Mouse (Mus musculus): ENCODE results near the gene Acap1.

- TF ChIP-seq CTCF (IDR thresholded peaks at IDR 0.05; ENCODE audit: low read depth) = no peak
- no peak for TF ChIP-seq EP300 (optimal IDR thresholded peaks at IDR 0.05)
These were observed 29.8 kb downstream of the Acap1 start for GRCm38 (mm10) chr11:69865561-69865960.

All from stomach, postnatal 0 days (tissue).